Mouse (Mus musculus) C2C12 (cell line): Measurements from ENCODE around the gene Zbtb6.

ENCODE experiments used
- CEBPB ChIP-seq: IDR thresholded peaks from one replicate; pipeline ENCODE4 v1.6.1; 2011; ENCODE audit warnings: low read depth, mild to moderate bottlenecking, control low read depth, moderate library complexity
- CTCF ChIP-seq: IDR thresholded peaks from one replicate; pipeline ENCODE4 v1.5.1; 2011; ENCODE audit not compliant: control insufficient read depth, insufficient read depth, insufficient read length
- FOSL1 ChIP-seq: IDR thresholded peaks from one replicate; pipeline ENCODE4 v1.8.0; 2011; ENCODE audit warnings: mild to moderate bottlenecking, low read length; ENCODE audit not compliant: poor library complexity, insufficient read depth, severe bottlenecking
- MAX ChIP-seq: IDR thresholded peaks from one replicate; pipeline ENCODE4 v1.6.1; 2011; ENCODE audit warnings: mild to moderate bottlenecking, control low read depth
- MYOG ChIP-seq: IDR thresholded peaks from one replicate; pipeline ENCODE4 v1.6.1; 2011; ENCODE audit not compliant: control insufficient read depth, insufficient read length; ENCODE audit errors: extremely low read depth
- USF1 ChIP-seq: IDR thresholded peaks from one replicate; pipeline ENCODE4 v1.6.1; 2011; ENCODE audit warnings: low read depth, mild to moderate bottlenecking, control low read depth, moderate library complexity

- TF ChIP-seq CTCF (no peak), USF1 (no peak), MYOG (no peak), CEBPB (no peak), FOSL1 (no peak), MAX (no peak)
Measured at GRCm38 (mm10) chr2:37480039-37480438, 37.1 kb upstream of the Zbtb6 start.
